Mouse (Mus musculus) spleen, adult 2 months (tissue): ENCODE measurements around the gene Park7. TPM values are rescaled to one million over a fixed set of nuclear protein-coding genes. Genes with fewer than 3 reads are reported as not detected.

Experiments used
- DNase-seq, 2 experiments: peaks; one replicate each; pipeline versions ENCODE4 v3.0.0 to v3.0.0-alpha.2; 2012 to 2021; ENCODE audit warnings: low spot score in 2 of 2, low read depth in 1 of 2
- H3K27ac ChIP-seq: fragments of 200-500 bp; 2 replicates; pipeline ENCODE4 v1.5.1; 2012; ENCODE audit warnings: low read length, inconsistent platforms; ENCODE audit not compliant: insufficient read depth
- H3K27me3 ChIP-seq: fragments of 200-500 bp; 2 replicates; pipeline ENCODE4 v1.6.1; 2012; ENCODE audit warnings: mild to moderate bottlenecking, moderate library complexity, low read length, inconsistent platforms; ENCODE audit not compliant: control insufficient read depth, insufficient read depth
- H3K36me3 ChIP-seq: fragments of 200-500 bp; 2 replicates; pipeline ENCODE4 v1.6.1; 2012; ENCODE audit warnings: mild to moderate bottlenecking, low read length, inconsistent platforms; ENCODE audit not compliant: control insufficient read depth, insufficient read depth
- H3K4me1 ChIP-seq: fragments of 200-500 bp; 2 replicates; pipeline ENCODE4 v1.6.1; 2011; ENCODE audit warnings: inconsistent platforms; ENCODE audit not compliant: control insufficient read depth, insufficient read depth, insufficient read length
- H3K4me3 ChIP-seq: fragments of 200-500 bp; 2 replicates; pipeline ENCODE4 v1.5.1; 2011; ENCODE audit warnings: mild to moderate bottlenecking, inconsistent platforms; ENCODE audit not compliant: insufficient read depth, insufficient read length; ENCODE audit errors: extremely low read depth
- CTCF ChIP-seq: fragments of 200-500 bp; IDR thresholded peaks from 2 replicates; pipeline ENCODE4 v1.5.1; 2011; ENCODE audit warnings: mild to moderate bottlenecking, inconsistent platforms; ENCODE audit not compliant: insufficient read depth, insufficient read length, insufficient replicate concordance; ENCODE audit errors: extremely low read depth
- POLR2A ChIP-seq: fragments of 200-500 bp; IDR thresholded peaks from 2 replicates; pipeline ENCODE4 v1.6.1; 2011; ENCODE audit warnings: low read depth, low read length, inconsistent platforms
- whole genome bisulfite sequencing: fragments of 180-500 bp; shearing (Covaris S2); methylation state at CpG from one replicate; pipeline ENCODE4 v1.1.7; 2018; 5-methylcytosine and 5-hydroxymethylcytosine counted together
- polyA plus RNA-seq: library from polyadenylated mRNA; depleted of rRNA; stranded (reverse); fragments of >200 nt; gene quantifications from 2 replicates; pipeline ENCODE4 v1.2.3, GENCODE M21; 2012

Park7 gene
- polyA plus RNA-seq, 1 experiment = 51.4 TPM

DNA sequence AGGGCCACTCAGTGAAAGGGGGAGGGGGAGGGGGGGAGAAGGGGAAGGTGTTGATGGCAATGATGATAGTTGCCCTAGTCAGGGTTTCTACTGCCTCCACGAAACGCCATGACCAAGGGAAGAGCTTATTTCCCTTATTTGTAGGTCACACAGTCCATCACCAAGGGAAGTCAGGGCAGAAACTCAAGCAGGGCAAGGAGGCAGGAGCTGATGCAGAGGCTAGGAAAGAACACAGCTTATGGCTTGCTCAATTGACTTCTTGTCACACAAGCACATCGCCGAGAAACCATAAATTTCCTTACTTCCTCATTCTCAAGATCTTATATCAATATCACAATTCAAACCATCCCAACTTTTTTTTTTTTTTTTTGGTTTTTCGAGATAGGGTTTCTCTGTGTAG, 22.9 kb downstream of the Park7 start:
- Histone ChIP-seq H3K4me3 (no peak overlapping the region), H3K27me3 (no peaks in the 10 kb centered on the region), H3K36me3 (peaks cover 4% of the 10 kb centered on the region), H3K4me1 (no peaks in the 10 kb centered on the region), H3K27ac (no peak overlapping the region)
- 23% methylated on average over 5 of the region's 5 CpGs for WGBS
- no peak for TF ChIP-seq POLR2A
- no peak for TF ChIP-seq CTCF
- DNase-seq = no peak

DNA sequence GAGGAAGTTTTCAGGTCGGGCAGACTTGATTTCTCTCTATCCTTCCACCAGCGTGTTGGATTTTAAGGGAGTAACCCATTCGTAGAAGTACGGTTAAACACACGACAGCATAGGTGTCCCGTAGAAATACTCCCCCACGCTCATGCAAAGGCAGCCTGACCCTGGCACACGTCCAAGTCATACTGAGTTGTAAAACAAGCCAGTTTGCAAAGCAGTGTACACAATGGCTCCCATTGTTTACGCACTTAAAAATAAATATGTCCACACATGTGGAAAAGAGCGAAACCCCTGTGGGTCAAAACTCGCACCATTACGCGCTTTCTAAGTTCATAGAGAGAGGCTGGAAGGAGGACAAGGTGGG, 24.3 kb downstream of the Park7 start:
- no peak for DNase-seq
- Histone ChIP-seq H3K36me3 (no peaks in the 10 kb centered on the region), H3K4me3 (no peak overlapping the region), H3K27me3 (no peaks in the 10 kb centered on the region), H3K4me1 (no peaks in the 10 kb centered on the region), H3K27ac (no peak overlapping the region)
- WGBS = 87% methylated on average over 13 of the region's 13 CpGs
- TF ChIP-seq CTCF (no peak), POLR2A (no peak)

DNA sequence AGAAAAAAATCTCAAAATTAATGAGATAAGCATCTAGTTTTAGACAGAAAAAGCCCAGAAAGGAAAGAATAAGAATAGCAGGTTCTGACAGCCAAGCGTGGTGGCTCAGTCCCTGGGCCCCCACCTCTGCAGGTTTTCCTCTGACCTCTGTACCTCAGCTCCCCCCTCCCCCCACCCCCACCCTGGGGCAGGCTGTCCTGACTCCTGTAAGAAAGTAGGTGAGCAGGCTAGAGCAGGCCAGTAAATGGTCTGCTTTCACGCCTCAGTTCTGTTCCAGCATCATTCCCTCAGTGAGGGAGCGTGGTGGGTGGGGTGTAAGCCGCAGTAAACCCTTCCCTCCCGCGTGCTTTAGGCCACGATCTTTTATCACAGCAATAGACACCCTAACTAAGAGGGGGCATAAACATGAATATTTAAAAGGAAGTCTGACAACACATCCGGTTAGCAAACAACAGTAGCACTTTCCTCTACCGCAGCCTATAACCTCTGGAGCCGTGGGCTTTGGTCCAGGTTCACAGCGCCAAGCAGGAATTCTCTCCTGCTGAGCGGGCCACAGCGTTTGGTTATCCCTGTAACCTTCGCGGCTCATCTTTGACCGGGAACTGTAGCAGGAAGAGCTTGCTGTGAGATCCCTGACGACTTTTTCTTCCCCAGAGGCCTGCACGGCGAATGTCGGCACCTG, 24.8 kb downstream of the Park7 start:
- H3K4me3 ChIP-seq = no peak overlapping the region
- no peaks in the 10 kb centered on the region for H3K36me3 ChIP-seq
- H3K27ac ChIP-seq = no peak overlapping the region
- DNase-seq = no peak
- no peaks in the 10 kb centered on the region for H3K4me1 ChIP-seq
- WGBS = 77% methylated on average over 20 of the region's 20 CpGs
- TF ChIP-seq POLR2A = no peak
- no peak for TF ChIP-seq CTCF
- no peaks in the 10 kb centered on the region for H3K27me3 ChIP-seq

DNA sequence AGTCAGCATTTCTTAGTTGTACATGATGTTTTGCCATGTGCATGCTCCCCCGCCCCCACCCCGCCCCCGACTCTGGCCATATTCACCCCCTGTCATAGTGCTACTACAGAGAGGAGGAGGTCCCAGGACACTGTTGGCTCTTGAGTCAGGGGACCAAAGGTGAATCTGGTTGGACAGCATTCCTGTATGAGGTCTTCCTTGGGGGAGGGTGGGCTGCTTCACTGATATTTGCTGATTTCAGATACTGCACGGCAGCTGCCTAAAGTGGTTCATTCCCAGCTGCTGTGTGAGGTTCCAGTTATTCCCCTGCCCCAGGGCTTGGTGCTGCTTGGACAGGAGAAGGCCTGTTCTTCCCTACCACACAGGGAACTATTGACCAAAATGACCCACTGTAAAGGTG, 25.7 kb downstream of the Park7 start:
- Histone ChIP-seq H3K4me1 (no peaks in the 10 kb centered on the region), H3K36me3 (no peaks in the 10 kb centered on the region), H3K27ac (no peak overlapping the region), H3K27me3 (no peaks in the 10 kb centered on the region), H3K4me3 (no peak overlapping the region)
- DNase-seq = no peak
- TF ChIP-seq CTCF (no peak), POLR2A (no peak)
- WGBS = 87% methylated on average over 4 of the region's 4 CpGs

DNA sequence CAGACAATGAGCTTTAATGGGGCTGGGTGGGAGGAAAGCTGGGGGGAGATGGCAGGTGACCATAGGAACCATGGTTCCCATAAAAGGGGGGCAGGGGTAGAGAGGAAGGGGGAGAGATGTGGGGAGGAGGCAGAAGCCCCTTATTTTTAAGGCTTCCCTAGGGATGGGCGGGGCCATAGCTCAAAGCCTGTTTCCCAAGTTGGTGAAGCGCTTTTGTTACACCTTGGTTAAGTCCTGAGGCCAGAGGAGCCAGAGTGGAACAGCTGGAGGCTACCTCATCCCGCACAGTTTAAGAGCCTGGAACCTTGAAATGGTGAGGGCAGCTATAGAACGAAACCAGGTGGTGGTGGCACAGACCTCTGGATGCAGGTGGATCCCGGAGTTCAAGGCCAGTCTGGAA, 26.3 kb downstream of the Park7 start:
- Histone ChIP-seq H3K4me3 (no peak overlapping the region), H3K36me3 (no peaks in the 10 kb centered on the region), H3K4me1 (no peaks in the 10 kb centered on the region), H3K27ac (no peak overlapping the region), H3K27me3 (no peaks in the 10 kb centered on the region)
- TF ChIP-seq CTCF (no peak), POLR2A (no peak)
- 91% methylated on average over 5 of the region's 5 CpGs for WGBS
- DNase-seq = no peak

DNA sequence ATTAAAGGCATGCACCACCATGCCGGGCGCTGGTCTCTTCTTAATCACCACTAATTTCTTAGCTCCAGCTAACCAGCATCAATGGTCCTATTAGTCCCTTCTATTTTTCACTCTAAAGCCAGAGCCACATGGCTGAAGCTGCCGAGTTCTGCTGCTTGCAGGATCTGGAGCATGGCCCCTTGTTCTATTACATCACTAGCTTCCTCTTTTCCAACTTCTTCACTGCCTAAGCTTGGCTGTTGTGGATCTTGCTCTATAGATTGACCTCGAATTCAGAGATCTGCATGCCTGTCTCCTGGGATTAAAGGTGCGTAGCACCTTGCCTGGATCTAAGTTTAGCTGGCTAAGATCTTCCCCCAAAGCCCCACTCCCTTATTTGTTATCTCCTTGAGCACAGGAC, 31.6 kb downstream of the Park7 start:
- Histone ChIP-seq H3K36me3 (no peaks in the 10 kb centered on the region), H3K4me3 (no peak overlapping the region), H3K4me1 (no peaks in the 10 kb centered on the region), H3K27ac (no peak overlapping the region), H3K27me3 (no peaks in the 10 kb centered on the region)
- no peak for DNase-seq
- WGBS = 66% methylated on average over 5 of the region's 5 CpGs
- TF ChIP-seq POLR2A (no peak), CTCF (no peak)

DNA sequence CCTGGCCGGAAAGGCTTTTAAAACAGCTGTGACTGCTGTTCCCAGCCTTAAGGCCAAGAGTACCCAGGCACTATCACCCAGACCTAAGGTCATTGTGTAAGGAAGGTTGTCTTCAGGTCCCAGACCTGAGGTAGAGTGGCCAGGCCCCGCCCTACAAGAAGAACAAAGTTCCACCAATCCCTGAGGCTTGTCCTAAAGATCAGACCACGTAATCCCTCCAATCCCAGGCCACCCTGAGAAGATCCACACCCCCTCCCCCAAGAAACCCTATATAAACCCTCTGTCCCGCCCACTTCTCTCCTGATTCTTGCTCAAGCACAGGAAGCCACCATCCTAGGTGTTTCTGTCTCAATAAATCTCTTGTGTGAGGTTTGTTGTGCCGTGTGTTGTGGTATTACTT, 33.9 kb downstream of the Park7 start:
- H3K27ac ChIP-seq = no peak overlapping the region
- no peaks in the 10 kb centered on the region for H3K27me3 ChIP-seq
- WGBS = 87% methylated on average over 5 of the region's 5 CpGs
- TF ChIP-seq CTCF = no peak
- no peak for TF ChIP-seq POLR2A
- no peak for DNase-seq
- H3K36me3 ChIP-seq = no peaks in the 10 kb centered on the region
- no peaks in the 10 kb centered on the region for H3K4me1 ChIP-seq
- H3K4me3 ChIP-seq = no peak overlapping the region
